Mouse (Mus musculus) heart, postnatal 0 days (tissue): ENCODE results near the gene Hist1h2ag.

Experiments
- CTCF ChIP-seq: IDR thresholded peaks from 2 replicates; pipeline ENCODE4 v1.5.1; 2016; ENCODE audit warnings: antibody characterized with exemption, control low read depth, low read depth
- EP300 ChIP-seq: IDR thresholded peaks from 2 replicates; pipeline ENCODE4 v1.6.1; 2016; ENCODE audit warnings: antibody characterized with exemption, low read depth

DNA sequence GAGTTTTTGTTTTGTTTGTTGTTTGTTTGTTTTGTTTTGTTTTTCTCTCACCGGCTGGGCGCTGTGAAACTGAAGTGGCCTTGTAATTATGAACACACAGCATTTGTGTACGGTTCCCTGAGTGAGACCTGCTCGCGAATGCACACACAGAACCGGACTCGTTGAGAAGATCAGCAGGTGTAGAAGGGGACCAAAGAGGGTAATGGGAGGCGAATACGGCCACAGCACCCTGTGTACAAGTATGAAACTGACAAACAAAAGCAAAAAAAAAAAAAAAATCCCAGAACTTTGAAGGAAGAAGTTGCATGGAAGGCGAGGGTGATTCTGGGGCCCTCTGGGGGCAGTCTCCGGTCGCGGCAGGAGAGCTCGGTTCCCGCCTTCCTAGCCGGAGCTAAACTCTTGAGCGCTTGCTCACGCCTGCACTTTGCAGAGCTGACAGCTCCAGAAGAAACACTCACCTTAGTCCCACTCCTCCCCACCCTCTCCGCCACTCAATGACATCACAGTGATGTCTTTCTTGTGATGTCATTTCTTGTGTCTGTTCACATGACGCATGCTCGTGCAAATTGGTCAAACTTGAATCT lies 47.3 kb downstream of the Hist1h2ag start:
- TF ChIP-seq CTCF (no peak), EP300 (no peak)
